Mouse (Mus musculus): ENCODE data around the gene Ipcef1.

The Ipcef1 gene

DNA sequence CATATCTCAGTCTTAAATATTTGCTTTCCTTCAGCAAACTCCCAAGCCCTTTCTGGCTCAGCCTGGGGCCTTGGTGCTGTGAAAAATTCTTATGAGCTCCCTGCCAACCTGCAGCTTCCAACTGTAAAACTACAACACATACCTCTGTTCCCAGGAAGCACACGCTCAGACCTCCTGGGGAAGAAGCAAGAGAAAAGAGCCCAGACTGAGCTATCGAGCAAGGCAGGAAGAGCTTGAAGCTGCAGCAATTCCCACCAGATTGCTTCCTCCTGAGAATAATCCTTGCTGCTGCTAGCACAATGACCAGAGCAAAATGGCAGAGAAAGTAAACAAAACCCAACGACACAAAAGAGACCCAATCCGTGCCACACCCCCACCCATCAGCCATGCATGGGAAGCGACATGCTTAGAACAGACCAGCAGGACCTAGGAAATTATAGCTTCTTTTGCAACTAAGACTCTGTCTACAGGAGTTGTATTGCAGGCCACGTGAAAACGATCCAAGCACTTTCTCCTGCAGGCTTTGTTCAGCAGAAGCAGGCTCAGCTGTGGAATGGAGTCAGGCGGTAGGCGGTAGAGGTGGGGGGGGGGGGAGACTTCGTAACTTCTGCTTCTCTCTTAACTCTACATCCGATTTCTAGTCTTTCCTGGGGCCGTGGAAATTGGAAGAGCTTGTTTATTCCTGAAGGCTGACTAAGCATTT lies at the start of gene Ipcef1:
TSS of gene Ipcef1 (minus strand) at position 164 of the 703 bp plus-strand sequence.
- DNase-seq = no peak

DNA sequence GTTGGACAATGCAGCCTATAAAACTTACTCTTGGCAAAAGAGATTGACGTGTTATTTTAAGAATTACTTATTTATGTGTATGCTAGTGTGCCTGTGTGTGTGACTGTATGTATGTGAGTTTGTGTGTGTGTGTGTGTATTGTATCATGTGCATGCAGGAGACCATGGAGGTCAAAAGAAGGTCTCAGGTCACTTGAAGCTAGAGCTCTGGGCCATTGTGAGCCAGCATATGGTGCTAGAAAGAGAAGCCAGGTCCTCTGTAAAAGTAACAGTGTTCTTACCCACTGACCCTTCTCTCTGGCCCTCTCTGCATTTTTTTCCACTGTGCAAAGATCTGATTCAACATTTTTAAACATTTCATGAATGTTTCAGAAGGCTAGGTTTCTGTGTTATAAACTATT lies 25.7 kb upstream of the Ipcef1 start:
- DNase-seq = no peak

DNA sequence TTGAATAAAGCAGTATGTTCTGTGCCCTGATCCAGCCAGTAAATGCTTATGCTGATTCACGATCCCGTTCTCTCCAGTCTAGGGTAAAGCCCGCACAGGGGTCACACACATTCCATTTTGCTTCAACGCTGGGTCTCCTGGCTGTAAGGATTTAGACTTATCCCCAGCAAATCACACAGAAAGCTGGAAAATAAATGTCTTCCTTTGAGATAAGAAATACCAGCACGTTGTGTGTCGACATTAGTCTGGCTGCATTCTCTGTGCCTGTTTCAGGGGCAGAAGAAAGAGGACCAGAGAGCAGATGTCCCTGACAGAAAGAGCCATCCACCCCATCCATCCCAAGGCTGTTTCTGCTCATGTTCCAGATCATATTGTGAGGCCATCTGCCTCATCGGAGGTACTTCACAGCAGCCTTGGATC lies 25.1 kb upstream of the Ipcef1 start:
- DNase-seq = no peak

DNA sequence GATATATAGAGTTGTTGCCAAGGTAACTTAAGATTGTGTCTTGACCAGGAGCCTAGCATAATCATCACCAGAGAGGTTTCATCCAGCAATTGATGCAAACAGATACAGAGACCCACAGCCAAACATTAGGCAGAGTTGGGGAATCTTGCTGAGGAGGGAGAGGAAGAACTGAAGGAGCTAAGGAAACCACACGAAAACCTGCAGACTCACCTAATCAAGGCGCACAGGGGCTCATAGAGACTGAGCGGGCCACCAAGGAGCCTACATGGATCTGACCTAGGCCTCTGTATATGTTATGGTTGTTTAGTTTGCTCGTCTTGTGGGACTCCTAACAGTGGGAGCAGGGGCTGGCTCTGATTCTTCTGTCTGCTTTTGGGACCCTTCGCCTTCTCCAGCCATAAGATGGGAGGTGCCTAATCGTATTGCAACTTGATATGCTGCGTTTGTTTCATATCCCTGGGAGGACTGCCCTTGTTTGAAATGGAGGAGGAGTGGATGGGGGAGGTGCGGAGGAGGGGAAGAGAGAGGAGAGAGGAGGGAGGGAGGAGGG lies 24.5 kb upstream of the Ipcef1 start:
- no peak for DNase-seq

DNA sequence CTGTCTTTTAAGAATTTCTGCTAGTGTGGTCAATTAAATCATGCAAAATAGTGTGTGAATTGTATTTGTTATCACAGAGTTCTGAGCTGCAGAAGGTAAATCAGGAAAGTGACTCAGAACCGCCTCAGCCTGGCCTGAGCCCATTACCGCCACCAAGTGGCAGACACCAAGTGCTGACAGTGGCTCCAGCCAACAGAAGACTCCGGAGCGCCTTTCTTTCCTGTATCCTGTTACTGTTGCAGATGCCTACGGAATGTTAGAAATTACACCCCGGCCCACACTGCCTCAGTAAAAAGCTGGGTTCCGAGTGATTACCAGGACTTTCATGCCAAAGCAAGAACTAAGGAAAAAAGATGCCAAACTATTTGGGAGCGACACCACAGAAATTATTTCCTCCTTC lies 23.9 kb upstream of the Ipcef1 start:
- peak; percentile 53 for DNase-seq

DNA sequence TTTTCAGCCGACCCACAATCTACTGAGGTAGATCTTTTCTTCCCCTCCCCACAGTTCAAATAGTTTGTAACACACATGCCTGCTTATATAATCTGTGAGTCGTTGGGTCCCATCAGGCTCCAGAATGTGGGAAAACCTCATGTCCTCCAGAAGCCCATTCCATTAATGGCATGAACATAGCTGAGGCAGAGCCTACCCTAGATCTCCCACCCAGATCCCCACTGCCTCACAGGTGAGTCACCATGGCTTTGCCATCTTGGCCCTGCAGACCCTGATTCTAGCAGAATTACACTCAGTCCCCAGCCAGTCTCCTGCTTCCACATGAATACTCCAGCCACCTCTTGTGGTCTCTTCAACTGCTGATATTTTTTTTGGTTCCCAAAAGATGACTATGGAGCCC lies 23.4 kb upstream of the Ipcef1 start:
- no peak for DNase-seq

DNA sequence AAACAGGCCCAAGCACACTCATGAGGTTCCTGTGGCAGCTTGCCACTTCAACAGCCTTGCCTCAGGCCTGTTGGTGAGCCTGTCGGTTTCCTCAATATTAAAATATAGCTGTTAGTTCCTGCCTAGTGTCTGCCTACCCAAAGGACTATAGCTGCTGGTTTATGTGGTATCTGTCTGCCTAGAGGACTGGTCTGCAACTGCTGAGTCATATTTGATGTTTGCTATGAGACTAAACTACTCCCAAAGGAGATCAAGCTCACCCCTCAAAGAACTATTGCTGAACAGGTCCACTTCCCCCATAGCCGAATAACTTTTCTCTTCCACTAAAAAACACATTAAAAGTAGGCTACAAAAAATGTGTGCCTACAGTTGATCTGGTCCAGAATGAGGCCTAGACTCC lies 22.0 kb upstream of the Ipcef1 start:
- no peak for DNase-seq

DNA sequence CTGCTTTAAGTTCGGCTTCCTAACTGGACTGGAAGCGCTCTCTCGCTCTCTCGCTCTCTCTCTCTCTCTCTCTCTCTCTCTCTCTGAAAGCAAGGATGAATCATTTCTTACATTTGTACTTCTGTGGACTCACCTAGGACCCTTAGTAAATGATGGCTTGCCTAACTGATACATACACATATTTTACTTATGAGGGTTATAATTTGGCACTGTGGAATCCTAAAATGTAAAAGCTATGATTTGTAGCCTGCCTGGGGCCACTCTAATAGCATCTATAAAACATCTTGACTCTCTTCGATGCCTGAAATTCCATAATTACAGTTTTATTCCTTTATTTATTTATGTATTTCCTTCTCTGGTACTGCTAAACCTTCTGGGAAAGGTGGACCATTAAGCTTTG lies 18.6 kb upstream of the Ipcef1 start:
- no peak for DNase-seq

DNA sequence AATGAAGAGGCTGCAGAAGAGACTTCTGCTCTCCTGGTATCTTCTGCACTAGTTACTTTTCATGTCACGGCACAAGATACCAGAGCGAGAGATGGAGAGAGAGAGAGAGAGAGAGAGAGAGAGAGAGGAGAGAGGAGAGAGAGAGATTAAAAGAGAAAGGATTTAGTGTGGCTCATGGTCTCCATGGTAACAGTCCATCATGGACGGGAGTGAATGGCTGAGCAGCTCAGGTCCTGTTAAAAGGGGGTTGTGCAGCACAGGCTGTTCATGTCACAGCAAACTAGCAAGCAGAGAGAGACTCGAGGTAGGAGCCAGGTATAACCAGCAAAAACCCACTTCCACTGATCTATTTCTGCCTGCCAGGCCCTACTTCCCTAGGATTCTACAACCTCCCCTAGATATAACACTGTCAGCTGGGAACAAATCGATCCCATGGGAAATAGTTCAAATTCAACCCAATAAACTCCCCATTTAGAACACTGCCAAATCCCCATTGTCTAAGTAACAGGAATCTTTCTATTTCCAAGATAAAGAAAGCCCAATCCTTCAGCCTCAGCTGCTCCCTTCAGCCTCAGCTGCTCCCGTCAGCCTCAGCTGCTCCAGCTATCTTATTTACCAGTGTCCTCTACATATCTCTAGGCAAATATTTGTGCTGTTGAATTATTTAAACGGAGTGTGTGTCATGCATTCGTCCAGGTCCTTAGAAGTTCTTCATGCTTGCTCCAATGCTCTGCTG lies 18.0 kb upstream of the Ipcef1 start:
- DNase-seq = peak; percentile 34

DNA sequence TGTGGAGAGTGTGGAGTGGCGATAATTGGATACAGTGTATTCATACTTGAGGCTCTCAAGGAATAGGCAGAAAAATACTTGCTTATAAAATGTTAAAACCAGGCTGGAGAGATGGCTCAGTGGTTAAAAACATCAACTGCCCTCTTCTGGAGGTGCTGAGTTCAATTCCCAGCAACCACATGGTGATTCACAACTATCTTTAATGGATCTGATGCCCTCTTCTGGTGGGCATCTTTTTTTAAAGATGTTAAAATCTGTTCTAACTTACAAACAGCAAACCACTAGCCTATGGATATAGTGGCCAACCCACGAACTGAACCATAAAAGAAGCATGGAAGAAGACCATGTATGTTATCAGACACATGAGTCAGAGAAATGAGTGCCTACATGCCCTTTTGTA lies 16.8 kb upstream of the Ipcef1 start:
- no peak for DNase-seq

DNA sequence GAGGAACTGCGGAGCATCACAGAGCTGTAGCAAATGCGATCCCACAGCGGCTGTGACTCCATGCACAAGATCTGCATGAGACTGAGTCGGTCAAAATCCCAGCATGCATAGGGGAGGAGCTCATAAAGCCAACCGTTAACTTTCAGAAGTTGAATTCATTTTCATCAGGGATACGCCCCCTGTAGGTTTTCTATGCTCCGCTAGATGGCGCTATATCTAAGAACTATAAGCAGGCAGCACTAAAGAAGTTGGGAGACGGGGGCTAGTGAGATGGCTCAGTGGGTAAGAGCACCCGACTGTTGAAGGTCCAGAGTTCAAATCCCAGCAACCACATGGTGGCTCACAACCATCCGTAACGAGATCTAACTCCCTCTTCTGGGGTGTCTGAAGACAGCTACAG lies 16.3 kb upstream of the Ipcef1 start:
- peak; percentile 26 for DNase-seq

DNA sequence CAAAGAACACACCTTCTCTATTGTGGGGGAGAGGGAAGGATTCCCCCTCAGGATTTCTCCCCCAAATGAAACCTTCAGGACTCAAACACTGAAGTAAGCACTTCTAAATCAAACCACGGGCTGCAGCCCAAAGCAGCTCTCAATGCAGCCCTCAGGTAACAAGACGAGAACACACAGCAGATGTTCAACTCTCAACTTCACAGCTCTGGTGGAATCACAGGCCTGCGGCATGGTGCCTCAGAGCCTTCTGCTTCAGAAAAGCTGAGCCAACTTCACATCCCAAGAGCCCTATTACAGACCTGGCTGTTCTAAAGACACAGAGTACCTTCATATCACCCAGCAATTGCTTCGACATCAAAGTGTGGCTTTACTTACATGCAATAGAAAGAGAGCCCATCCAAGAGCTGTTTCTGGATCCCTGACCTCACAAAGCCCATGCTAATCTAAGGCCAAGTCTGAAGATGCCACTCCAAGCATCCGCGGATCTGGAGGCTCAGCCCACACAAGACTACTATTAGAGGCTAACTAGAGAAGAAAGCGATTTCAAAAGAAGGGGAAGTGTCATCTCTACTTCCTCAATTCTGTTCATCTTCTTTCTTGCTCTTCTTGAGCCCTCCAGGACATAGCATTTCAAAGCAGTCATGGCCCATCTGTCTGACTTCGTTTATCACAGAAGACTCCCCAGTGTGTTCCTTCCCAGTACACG lies 11.6 kb upstream of the Ipcef1 start:
- DNase-seq = no peak

DNA sequence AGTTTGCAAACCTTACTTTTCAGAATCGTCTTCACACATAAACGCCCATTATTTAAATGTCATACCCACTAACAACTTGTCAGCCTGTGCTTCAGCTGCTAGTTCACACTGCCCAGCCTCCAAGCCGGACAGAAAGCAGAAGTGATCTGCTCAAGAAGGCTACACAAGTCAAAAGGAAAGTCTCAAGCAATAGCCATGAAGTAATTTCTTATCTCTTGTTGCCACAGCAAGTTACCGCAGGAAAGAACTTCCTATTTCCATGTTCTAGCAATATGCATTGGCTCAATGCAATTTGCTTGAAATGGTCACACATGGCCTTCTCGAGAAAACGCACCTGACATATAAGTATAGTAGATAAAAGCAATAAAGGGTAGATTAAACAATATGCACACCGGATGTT lies 10.7 kb upstream of the Ipcef1 start:
- no peak for DNase-seq

DNA sequence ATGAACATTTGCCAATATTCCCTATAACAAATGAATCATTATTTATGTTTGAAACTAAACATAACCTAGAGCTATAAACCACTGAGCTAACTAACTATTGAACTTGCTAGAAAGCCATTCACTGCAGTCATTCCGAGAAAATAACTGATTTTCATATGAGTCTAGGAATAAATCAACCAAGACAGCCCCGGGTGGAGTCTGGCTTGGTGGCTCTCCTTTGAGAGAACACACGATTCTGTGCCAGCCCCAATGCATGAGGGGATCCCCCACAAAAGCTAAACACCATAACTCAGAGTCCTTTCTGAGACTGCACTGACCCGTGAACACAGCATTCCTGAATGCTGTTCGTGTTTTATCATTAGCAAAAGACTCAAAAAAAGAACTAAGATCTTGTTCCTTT lies 8.0 kb upstream of the Ipcef1 start:
- DNase-seq = no peak

DNA sequence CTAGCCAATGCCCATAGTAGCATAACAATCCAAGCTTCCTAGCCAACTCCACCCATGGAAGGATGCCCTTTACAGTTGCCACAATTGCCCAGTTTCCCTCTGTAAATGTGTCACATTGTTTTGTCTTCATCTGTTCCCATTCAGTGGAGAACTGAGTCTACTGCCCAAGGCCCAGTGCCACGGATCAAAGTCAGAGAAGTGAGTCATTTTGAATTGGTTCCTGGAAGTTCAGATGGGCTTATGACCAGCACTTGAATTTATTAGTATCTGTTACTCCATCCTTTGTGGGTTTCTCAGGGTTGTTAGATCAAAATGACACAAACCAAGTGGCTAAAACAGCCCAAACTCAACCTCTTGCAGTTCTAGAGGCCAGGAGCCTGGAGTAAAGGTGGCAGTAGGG lies 5.3 kb upstream of the Ipcef1 start:
- DNase-seq = no peak

DNA sequence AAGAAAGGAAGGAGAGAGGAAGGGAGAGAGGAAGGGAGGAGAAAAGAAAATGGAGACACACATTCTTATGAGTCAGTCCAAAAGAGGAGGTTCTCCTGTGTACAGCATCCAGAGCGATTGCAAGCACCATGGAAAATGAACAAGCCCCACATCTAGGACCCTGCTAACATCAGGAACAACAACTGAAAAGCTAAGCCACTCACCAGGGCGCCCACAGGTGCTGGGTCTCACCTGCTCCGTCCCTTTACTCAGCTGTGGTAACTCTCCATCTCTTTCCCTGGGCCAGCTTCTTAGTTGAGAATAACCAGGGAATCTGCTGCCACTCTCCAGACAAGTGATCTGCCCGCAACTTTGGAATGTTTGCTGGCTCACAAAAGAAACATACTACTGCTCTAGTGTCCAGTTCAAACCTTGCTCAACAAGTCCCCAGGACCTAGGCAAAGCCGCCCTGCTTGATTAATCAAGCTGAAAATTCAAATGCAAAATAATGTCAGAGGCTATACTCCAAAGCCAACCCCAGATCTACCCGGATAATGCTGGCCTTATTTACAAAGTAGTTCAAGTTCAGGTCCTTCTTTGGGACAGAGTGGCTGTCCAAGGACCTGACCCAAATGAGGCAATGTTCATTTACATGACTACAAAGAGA lies 2.4 kb upstream of the Ipcef1 start:
- no peak for DNase-seq

DNA sequence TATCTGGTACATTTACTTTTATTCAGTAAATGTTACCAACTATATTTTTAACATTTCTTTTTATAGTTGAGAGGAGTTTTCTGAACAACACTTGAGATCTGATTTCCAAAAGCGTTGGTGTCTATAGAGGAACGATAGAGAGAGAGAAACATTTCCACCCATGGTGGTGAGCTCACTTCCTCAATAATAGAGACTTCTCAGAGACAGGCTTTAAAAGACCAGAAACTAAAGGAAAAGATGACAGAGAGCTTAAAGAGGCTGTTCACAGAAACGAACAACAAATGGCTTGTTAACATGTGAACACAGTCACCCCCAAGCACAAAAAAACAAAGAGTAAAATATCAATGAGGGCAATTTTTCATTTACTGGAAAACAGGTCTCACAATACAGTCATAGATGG lies 2.4 kb downstream of the Ipcef1 start:
- DNase-seq = no peak

DNA sequence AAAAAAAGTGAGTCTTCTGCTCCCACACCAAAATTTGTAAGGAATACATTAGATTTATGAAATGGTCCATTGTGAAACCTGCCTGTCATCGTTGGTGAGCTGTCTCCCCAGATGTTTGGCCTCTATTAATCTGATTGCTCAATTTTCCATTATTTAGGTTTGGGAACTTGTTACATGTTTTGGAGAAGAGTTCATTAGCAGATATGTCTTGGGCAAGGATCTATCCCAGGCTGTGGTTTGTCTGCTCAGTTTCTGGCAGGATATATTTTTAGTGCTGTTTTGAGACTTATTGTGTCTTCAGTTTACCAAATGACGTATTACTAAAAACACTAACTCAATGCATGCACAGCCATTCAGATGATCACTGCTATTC lies 4.4 kb downstream of the Ipcef1 start:
- DNase-seq = no peak

DNA sequence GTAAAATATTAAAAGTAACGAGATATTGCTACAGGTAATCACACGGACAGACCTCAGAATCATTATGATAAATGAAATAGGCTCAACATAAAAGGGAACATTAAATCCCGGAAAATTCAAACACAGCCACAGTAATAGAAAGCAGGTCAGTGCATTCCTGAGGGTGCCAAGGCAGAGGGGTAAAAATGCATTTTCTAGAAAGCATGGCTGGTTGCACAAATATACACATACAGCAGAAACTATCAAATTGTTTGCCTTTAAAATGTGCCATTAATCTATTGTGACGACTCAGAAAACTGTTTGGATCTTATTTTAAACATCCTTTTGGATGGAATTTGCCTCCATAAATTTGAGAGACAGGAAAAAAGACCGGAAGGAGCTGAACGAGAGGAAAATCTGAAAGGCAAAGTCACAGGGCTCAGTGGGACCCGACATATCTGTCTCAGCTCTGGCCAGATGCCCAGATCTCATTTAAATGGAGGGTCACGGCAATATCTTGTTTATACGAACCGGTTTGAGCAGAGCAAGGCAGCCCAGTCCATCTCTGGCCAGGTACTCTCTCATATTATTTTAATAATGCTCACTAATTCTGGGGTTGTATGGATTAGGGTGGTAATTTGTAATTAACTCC lies 4.9 kb downstream of the Ipcef1 start:
- DNase-seq = peak; percentile 19

DNA sequence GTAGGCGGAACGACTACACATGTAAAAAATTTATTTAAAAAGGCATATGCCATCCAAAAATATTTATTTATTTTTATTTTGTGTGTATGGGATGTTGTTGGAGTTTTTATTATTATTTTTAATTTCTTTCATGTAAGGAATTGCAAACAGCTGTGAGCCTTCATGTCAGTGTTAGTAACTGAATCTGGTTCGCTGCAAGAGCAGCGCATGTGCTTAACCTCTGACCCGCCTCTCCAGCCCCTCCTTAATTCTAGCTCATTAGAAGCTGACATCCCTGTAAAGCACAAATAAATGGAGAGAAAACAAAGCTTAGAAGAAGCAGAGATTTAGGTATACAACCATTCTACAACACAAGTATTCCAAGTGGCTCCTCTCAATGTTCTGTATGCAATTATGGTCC lies 8.4 kb downstream of the Ipcef1 start:
- DNase-seq = no peak

DNA sequence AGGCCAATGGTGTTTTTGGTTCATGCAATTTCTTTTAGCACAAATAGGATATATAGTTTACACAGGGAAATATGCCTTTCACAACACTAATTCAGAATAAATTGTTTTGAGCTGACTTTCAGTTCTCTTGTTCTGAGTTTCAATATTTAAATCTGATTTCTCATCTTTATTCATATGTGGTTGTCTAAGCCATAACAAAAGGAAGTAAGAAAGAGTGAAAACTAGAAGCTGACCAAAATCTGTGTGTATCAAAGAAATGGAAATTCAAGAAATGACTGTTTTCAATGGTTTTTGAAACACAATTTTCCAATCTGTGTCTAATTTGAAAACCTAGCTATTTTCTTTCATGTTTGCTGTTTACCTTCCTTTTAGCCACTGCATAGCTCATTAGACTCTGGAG lies 11.2 kb downstream of the Ipcef1 start:
- no peak for DNase-seq

DNA sequence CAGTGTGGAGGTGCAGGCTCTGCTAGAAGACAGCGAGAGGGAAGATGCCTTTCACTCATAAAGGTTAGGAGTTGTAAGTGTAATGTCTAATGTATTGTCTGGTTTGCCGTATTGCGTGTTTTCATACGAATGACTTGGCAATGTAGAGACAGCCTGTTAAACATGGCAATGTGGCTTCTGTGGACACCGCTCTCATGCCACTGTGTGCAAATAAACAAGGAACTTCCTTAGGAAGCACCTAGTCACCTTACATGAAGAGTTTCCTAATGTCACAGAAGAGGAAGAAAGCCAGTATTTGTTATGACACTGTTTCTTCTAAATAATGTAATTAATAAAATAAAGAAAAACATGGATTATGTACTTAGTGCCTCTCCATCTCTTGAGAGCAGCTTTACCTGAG lies 15.1 kb downstream of the Ipcef1 start:
- DNase-seq = no peak

DNA sequence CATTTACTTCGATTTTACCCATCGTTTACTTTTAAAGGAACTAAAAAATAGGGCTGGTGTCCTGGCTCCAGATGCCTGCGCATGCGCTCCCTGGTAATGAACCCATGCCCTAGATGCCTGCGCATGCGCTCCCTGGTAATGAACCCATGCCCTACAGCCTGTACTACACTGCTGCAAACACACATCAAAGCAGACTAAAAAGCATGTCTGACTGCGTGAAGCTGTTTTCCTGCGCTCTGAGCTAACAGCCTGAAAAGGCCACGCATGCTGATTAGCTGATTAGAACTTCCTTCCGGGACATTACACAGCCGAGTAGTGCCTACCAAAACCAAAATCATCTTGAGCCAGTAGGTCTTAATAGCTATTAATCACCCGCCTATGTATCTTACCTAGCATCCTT lies 16.7 kb downstream of the Ipcef1 start:
- DNase-seq = no peak

All from retina, postnatal 1 day (tissue).